Mouse (Mus musculus) thymus, adult 2 months (tissue): ENCODE measurements around the gene Gpr37l1.

Experiments
- CTCF ChIP-seq: fragments of 200-500 bp; IDR thresholded peaks from 2 replicates; pipeline ENCODE4 v1.5.1; 2012; ENCODE audit warnings: mild to moderate bottlenecking, control low read depth, low read length, moderate library complexity, borderline replicate concordance; ENCODE audit not compliant: control insufficient read depth, poor library complexity, insufficient read depth; ENCODE audit errors: extremely low read depth
- POLR2A ChIP-seq: fragments of 200-500 bp; IDR thresholded peaks from 2 replicates; pipeline ENCODE4 v1.6.1; 2012; ENCODE audit warnings: mild to moderate bottlenecking, low read length, control low read depth, moderate library complexity; ENCODE audit not compliant: control insufficient read depth, poor library complexity, insufficient read depth; ENCODE audit errors: extremely low read depth

- TF ChIP-seq CTCF (no peak), POLR2A (no peak)
Observed at GRCm38 (mm10) chr1:135206586-135207339, 39.3 kb upstream of the Gpr37l1 start.
